Mouse (Mus musculus) olfactory bulb, adult 2 months (tissue): ENCODE data around the gene Spata31d1b. TPM values are rescaled to one million over a fixed set of nuclear protein-coding genes. Genes with fewer than 3 reads are reported as not detected.

ENCODE experiments used
- H3K27ac ChIP-seq: fragments of 200-500 bp; 2 replicates; pipeline ENCODE4 v1.5.1; 2012; ENCODE audit warnings: low read depth, low read length; ENCODE audit not compliant: insufficient read depth
- H3K4me1 ChIP-seq: fragments of 200-500 bp; 2 replicates; pipeline ENCODE4 v1.6.1; 2012; ENCODE audit warnings: low read length; ENCODE audit not compliant: control insufficient read depth, insufficient read depth
- H3K4me3 ChIP-seq: fragments of 200-500 bp; 2 replicates; pipeline ENCODE4 v1.5.1; 2012; ENCODE audit warnings: mild to moderate bottlenecking, low read depth, low read length, moderate library complexity; ENCODE audit not compliant: insufficient read depth
- CTCF ChIP-seq: fragments of 200-500 bp; IDR thresholded peaks from 2 replicates; pipeline ENCODE4 v1.5.1; 2012; ENCODE audit warnings: low read depth, mild to moderate bottlenecking, low read length, moderate library complexity; ENCODE audit not compliant: insufficient read depth
- POLR2A ChIP-seq: fragments of 200-500 bp; IDR thresholded peaks from 2 replicates; pipeline ENCODE4 v1.6.1; 2012; ENCODE audit warnings: mild to moderate bottlenecking, low read depth, low read length, moderate library complexity; ENCODE audit not compliant: insufficient read depth
- WGBS: fragments of 180-500 bp; shearing (Covaris S2); methylation state at CpG from one replicate; pipeline ENCODE4 v1.1.7; 2018; 5-methylcytosine and 5-hydroxymethylcytosine counted together
- polyA plus RNA-seq: library from polyadenylated mRNA; stranded (reverse); fragments of >200 nt; gene quantifications from 2 replicates; pipeline ENCODE4 v1.2.4, GENCODE M21; 2012; ENCODE audit warnings: low replicate concordance; ENCODE audit not compliant: missing spikeins, insufficient read depth, insufficient read length

Gene Spata31d1b
- polyA plus RNA-seq, 1 experiment: not detected

DNA sequence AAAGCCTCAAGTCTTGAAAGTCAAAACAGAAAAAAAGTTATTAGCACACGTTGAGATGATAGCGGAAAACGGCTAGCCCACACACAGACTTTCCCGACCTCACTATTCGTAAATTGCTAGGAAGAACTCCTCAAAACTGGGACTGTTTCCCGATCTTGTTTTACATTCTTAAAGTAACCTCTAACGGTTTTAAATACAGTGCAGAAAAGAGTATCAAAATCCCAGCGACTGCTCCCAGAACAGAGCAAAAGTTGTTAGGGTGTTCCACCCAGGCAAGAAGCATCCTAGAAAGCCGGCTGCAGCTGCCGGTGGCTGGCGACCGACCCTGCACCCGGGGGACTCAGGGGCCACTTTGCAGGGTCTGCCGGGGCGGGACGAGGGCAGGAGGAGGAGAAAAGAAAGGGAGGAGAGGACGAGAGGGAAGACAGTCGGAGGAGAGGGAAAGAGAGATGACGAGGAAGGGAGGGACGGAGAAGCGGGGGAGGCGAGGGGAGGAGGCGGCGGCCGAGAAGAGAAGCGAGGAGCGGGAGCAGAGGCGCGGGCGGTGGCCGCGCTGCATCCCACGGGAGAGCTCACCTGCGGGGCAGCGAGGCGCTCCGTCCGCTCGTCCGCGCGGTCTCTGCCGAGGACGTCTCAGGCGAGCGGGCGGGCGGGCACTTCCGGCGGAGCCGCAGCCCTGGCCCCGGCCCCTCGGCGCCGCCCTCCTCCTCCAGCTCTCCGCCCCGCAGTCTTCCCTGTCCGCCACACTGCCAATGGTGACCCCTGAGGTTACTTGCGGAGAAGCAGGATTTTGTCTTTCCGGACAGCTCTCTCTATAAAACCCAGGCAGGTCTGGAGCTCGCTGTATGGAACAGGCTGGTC, 36.7 kb upstream of the Spata31d1b start, which contains the start of gene Golm1:
Golm1 (minus strand) TSS at position 661 of the 861 bp plus-strand sequence.
- no peak within 1 kb of the TSS for H3K27ac ChIP-seq
- TF ChIP-seq POLR2A (no peak), CTCF (no peak)
- 1% methylated on average over 60 of the region's 61 CpGs for WGBS
- H3K4me3 ChIP-seq: peak within 1 kb of the TSS; percentile 76
- H3K4me1 ChIP-seq: peaks cover 6% of the 10 kb centered on the region

GRCm38 (mm10) chr13:59676316-59677229, 35.5 kb upstream of the Spata31d1b start:
- Histone ChIP-seq H3K27ac (no peak overlapping the region), H3K4me3 (no peak overlapping the region), H3K4me1 (peaks cover 6% of the 10 kb centered on the region)
- WGBS: 75% methylated on average over 12 of the region's 12 CpGs
- no peak for TF ChIP-seq CTCF
- TF ChIP-seq POLR2A: no peak

- H3K27ac ChIP-seq: no peak overlapping the region
- 63% methylated on average over 4 of the region's 4 CpGs for WGBS
- TF ChIP-seq CTCF: no peak
- TF ChIP-seq POLR2A: no peak
- H3K4me1 ChIP-seq: peaks cover 3% of the 10 kb centered on the region
- no peak overlapping the region for H3K4me3 ChIP-seq
These were observed 32.8 kb upstream of the Spata31d1b start for GRCm38 (mm10) chr13:59679306-59679705.

DNA sequence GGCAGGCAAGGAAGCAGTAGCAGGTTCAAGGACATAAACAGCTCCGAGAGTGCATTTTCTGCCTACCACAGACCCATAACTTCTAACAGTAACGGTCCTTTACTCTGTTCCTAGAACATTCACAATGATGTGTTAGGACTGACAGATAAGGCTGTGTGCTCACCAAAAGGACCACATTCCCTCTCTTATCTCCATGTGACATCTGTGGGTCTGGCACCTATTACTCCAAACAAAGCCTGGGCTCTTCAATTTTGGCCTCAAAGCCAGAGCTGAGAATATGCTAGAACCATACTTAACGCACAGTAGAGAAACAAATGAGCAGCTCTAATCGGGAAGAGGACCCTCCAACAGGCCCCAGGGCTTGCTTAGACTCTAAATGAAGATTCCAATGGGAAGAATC, 32.2 kb upstream of the Spata31d1b start:
- no peaks in the 10 kb centered on the region for H3K4me1 ChIP-seq
- no peak for TF ChIP-seq CTCF
- no peak for TF ChIP-seq POLR2A
- WGBS: 84% methylated on average over 4 of the region's 4 CpGs
- no peak overlapping the region for H3K27ac ChIP-seq
- no peak overlapping the region for H3K4me3 ChIP-seq

DNA sequence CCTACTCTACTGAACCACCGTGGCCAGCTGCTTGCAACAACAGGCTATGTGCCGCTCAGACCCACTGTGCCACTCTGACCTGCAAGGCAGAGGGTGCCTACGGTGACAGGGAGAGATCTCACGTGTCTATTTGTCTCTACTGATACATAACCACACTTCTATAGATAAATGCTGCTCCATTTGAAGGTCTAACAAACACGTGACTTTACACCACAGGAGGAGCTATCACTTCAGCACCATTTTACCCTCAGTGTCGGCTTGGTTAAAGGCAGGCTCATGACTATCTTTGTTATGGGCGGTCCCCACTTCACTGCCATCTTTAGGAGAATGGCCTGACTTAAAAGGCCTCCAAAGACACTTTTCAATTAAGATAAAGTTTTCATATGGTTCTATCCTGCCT, 29.5 kb upstream of the Spata31d1b start:
- 55% methylated on average over 7 of the region's 7 CpGs for WGBS
- no peak overlapping the region for H3K4me3 ChIP-seq
- H3K4me1 ChIP-seq: no peaks in the 10 kb centered on the region
- H3K27ac ChIP-seq: no peak overlapping the region
- TF ChIP-seq POLR2A: no peak
- TF ChIP-seq CTCF: no peak

DNA sequence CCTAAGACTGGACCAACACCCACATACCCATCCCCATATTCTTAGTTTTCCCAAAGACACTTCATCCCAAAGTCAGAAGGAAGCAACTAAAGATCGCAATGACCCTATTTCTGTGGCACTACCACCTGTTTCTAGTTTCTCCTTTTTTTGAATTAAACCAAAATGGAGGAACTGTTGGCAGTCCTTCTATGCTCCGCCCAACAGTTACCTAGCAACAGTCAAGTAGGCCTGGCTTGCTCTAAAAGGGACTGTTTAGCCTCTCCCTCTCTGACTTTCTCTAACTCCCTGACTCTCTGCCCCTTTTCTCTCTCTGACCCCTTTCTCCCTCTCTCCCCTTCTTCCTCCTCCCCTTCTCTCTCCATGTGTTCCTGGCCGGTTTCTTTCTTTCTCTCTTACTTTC, 26.8 kb upstream of the Spata31d1b start:
- WGBS: 94% methylated on average over 3 of the region's 3 CpGs
- TF ChIP-seq CTCF (no peak), POLR2A (no peak)
- no peaks in the 10 kb centered on the region for H3K4me1 ChIP-seq
- H3K27ac ChIP-seq: no peak overlapping the region
- no peak overlapping the region for H3K4me3 ChIP-seq

GRCm38 (mm10) chr13:59688338-59688770, 23.7 kb upstream of the Spata31d1b start:
- TF ChIP-seq CTCF (no peak), POLR2A (no peak)
- Histone ChIP-seq H3K4me3 (no peak overlapping the region), H3K4me1 (no peaks in the 10 kb centered on the region), H3K27ac (no peak overlapping the region)
- WGBS: 82% methylated on average over 13 of the region's 13 CpGs

- no peak overlapping the region for H3K4me3 ChIP-seq
- no peaks in the 10 kb centered on the region for H3K4me1 ChIP-seq
- TF ChIP-seq POLR2A: no peak
- no peak for TF ChIP-seq CTCF
- WGBS: 90% methylated on average over 9 of the region's 9 CpGs
- H3K27ac ChIP-seq: no peak overlapping the region
These were observed 22.8 kb upstream of the Spata31d1b start for GRCm38 (mm10) chr13:59689313-59689712.
